Mouse (Mus musculus) cerebellum, postnatal 10 days (tissue): ENCODE data around the gene Papolb.

Experiments used
- DNase-seq, 2 experiments: peaks; one replicate each; pipeline ENCODE4 v3.0.0; 2021; ENCODE audit warnings: mixed read lengths in 2 of 2

The Papolb gene

DNA sequence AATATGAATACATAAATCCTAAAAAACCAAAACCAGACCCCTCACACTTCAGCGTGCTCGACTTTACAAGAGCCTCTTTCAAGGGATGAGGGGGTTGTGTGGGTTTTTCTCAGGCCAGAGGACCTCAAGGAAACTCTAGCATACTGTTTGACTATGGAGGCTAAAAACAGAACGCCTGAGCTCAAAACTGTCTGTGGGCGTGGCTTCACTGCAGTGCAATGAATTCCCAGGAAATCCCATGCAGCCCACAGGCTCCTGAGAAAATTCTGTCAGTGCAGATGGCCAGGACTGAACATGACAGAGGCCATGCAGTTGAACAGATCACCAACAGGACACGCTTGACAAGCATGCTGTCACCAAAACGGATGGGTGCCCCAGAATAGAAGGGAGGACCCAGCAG lies 10.9 kb downstream of the Papolb start:
- DNase-seq: no peak

DNA sequence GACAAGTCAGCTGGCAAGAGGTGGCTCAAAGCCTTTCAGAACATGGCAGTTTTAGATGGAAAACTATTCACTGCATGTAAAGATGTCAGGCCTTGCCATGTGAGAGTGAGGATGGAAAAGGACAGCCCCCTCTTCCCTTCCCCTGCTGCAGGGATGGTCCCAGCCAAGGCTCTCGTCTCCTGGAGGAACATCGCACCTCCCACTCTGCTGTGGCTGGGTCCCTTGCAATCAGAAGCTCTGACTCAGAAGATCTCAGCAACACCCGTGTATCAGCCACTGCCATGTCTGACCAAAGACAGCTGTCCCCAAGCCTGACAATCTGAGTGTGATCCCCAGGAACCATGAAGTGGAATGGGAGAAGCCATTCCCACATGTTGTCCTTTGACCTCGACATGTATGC lies 17.8 kb downstream of the Papolb start:
- no peak for DNase-seq

DNA sequence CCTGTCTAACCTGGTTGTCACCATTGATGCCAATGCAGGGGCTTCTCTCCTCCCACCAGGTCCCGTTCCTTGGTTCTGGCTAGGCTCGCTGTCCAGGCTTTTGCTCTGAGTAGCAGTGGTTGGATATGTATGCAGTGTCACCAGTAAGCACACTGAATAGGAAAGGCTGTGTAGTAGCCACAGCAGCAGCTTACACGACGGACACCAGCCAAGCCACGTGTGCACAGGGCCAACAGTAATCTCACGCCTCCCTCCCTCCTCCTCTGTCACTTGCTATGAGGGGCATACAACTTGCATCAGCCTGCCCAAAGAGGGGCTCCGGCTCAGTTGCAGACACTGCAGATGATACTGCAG lies 19.8 kb downstream of the Papolb start:
- DNase-seq: peak; percentile 64 to 70

DNA sequence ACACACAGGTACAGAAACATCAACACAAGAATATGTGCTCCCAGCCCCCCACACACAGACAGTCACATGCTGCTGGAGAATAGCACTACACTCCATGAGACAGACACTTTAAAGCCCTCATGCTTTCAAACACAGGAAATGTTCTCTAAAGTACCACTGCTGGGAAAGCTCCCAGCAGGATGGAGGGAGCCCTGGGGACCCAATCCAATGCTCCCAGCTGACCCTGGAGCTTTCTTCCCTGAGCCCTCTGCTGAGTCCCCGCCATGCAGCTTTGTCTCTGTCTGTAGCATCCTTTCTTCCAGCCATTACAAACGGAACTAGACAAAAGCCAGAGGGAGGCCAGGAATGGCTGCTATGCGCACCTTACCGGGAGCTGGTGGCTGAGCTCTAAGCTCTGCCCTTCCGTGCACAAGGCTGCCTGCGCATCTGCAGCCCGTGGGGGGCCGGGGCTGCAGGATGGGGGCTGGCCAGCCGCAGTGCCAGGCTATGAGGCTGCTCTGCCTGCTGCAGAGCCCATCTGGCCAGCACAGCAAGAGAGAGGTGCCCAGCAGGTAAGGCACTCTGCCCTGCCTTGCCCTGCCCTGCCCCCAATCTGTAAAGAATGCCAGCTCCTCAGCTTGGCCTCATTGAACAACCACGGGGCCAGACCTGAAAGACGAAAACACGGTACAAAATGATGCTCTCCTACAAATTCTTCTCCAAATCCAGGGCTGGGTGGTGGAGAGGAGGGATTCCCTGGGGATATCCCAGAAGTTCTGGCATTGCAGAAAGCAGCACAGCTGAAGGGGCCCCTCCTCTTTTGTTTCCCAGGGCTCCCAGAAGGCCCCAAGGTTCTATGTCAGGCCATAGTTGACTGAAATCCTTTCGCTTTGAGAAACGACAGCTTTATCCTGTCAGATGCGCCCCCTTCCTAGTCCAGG lies 20.5 kb downstream of the Papolb start:
- DNase-seq: peak; percentile 91 to 92

DNA sequence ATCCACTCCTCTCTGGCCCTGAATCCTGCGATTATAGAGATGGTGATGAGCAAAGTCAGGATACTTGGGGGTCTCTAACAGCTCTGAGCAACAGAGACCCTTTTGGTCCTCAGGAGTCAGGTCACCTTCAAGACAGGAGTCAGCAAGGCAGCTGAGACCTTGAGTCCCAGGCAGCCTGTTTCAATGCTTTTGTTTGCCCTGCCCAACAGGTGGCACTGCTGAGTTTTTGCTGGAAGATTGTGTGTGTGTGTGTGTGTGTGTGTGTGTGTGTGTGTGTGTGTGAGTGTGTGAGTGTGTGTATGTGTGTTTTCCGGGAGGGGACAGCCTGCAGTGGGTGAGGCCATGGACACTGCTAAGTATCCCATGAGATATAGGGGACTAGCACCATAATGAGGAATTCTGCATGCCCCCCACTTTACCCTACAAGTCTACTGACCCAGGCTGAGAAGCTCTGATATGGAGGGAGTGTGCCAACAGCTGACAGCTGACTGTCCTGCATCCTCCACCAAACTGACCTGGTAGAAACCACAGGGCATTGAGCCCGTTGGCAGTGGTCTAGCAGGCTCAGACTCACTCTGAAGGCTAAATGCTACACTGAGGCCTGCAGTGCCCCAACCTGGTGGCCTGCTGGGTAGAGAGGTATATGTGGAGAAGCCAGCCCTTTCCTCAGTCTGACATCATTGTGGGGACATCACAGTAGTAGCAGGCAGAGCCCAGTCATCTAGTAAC lies 24.0 kb downstream of the Papolb start:
- DNase-seq: peak; percentile 58 to 60

DNA sequence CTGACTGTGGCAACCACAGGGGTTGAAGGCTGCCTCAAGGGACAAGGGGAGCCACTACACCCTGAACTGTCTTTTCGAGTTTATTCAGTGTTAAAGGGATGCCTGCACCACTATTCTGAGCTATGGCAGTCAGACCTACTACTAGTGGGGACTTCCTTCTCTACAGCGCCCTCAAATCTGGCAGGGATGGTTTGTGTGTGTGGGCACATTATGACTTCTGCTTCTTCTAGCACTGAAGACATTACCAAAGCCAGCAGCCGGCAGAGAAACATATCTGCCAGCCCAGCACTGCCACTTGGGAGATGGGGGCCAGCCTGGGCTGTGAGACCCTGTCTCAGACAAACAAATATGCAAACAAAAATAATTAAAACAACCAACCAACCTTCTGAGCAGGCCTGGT lies 25.7 kb downstream of the Papolb start:
- DNase-seq: no peak

DNA sequence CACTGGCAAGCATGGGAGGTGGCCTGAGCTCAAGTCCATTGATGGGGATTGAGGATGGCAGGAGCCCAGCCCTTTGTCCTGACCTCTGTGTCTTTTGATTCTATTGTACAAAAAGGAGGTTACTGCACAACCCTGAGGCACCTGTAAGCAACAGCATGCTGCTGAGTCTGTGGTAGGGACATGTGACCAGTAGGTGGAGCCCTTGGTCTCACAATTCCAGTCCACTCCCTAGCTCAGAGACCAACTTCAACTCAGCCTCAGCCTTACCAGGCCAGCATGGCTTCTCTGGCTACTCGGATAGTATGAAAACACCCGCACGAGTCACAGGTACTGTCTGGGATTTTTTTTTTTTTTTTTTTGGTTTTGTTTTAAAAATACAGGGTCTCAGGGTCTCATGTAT lies 27.5 kb downstream of the Papolb start:
- DNase-seq: peak; percentile 94

DNA sequence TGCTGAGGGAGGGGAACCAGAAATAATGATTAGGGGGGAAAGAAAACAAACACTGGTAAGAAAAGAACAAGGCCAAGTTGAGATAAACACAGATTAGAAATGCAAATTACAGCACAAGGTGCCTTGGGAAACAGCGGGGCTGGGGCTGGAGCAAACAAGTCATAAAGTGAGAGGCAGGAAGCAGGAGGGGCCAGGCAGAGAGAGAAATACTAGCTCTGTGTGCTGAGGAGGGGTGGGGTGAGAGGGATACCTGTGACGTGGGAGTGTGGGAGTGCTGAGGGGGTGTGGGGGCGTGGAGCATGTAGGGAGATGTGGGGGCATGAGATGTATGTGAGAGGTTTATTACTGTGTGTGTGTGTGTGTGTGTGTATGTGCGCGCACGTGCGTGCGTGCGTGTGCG lies 29.0 kb downstream of the Papolb start:
- no peak for DNase-seq

DNA sequence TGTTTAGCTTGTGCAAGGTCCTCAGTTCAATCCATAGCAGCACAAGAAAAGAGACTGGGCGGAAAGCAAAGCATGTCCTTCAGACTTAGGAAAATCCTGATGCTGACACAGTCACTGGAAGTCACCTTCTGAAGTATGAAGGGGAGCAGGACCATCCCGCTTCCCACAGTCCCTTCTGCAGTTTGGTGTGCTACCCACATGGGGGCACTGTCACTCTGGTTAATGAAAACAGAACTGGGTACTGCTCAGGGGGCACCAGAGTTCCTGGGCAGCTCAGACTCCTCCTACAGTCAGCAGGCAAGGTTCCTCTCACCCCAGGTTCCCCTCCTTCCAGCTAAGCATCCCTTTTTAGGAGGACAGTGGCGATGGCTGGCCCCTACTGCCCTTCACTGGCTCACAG lies 30.9 kb downstream of the Papolb start:
- peak; percentile 80 to 83 for DNase-seq

DNA sequence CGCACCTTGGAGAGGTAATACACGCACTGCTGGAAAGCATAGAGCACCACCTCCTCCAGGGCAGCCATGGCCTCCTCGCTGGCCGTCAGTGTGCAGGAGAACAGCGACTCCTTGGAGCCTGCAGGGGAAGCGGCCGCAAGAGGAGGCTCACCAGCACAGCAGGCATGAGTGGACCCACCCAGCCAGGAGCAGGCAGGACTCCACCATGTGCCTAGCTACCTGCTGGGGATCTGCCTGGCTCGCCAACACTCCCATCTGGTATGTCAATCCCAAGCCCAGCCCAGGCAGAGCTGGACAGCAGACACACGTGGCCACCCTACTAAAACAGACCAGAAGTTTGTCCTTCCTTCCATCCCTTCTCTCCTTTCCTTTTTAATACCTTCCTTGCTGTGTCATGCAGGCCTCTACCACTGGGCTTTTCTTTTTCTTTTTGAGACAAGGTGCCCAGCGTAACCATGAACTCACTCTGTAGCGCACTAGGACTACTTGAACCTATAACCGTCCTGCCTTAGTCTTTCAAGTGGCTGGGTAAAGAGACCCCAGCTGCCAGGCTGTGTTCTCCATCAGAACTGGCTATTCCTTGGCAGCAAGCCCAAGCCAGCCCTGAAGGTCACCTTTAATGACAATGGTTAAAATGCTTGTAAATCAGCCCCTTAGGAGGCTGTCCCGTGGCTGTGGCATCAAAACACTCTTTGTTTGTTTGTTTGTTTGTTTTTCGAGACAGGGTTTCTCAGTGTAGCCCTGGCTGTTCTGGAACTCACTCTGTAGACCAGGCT lies 34.4 kb downstream of the Papolb start:
- DNase-seq: peak; percentile 75 to 84

DNA sequence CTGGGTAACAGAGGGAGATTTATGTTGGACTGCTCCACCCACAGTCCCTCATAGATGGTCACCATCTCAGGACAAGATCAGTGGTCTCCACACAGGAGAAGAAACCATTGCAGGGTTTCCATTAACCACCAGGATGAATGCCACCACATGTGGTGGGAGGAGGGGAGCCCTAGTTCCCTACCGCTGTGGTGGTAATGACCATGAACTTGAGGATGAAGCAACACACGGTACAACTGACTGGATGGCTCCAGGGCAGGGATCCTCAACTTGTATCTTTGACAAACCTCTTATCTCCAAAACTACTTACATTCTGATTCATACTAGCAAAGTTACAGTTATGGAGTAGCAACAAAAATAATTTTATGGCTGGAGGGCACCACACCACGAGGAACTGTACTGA lies 36.6 kb downstream of the Papolb start:
- no peak for DNase-seq

DNA sequence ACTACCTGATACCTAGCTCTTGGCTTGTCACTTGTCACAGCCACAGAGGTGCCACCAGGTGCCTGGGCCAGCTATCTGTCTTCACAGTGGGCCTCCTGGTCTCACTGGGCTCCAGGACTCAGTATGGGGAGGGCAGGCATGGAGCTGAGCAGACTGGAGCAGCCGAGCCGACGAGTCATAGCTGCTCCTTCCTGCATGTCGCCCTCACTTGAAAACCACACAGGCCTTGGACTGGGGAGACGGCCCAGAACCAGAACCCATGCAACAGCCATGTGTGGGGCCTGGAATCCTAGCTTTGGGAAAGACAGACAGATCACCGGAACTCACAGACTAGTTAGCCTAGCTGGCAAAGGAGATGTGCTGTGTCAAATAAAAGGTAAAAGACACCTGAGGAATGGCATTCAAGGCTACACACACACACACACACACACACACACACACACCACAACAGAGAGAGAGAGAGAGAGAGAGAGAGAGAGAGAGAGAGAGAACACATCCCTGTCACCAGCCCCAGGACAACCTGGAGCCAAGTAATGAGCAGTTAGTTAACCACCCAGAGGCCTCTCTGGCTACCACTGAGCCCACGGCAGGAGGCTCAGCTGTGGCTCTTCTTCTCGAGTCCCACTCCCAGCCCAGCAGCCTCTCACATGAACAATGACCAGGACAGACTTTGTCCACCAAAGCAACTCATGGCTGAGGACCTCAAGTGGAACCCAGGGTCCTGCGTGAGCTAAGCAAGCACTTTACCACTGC lies 39.7 kb downstream of the Papolb start:
- no peak for DNase-seq

DNA sequence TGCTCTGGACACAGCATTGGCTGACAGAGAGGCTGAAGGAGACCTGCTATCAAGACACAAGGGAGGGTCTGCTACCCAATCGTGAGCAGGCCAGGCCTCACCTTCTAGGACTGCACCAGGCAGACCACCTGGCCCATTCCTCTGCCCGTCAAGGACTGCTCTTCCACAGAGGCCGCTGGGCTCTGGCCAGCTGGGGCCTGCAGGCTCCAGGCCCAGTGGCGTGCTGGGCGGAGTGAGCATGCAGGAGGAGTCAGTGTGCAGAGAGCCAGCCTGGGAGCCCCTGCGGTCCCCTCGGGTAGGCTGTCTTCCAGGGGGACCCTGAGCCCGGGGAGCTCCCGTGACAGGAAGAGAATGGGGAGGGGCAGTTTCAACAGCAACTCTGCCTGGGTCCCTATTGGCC lies 43.2 kb downstream of the Papolb start:
- peak in 1 of 2 experiments; percentile 59 for DNase-seq

DNA sequence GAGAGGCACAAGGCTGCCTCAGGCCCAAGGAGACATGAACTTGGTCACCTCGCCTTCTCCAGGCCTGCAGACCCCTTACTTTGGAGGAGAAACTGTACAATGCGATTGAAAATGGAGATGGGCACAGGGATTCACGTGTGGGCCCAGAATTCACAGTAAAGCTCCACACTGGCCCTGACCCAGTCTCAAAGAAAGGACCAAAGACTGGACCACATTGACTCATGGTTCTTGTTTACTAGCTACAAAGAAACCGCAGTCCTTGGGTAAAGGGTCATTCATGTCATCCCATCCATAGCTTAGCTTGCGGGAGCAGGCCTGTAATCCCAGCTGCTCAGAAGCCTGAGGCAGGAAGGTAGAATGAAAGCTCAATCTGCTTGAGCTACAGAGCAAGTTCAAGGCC lies 46.3 kb downstream of the Papolb start:
- no peak for DNase-seq

DNA sequence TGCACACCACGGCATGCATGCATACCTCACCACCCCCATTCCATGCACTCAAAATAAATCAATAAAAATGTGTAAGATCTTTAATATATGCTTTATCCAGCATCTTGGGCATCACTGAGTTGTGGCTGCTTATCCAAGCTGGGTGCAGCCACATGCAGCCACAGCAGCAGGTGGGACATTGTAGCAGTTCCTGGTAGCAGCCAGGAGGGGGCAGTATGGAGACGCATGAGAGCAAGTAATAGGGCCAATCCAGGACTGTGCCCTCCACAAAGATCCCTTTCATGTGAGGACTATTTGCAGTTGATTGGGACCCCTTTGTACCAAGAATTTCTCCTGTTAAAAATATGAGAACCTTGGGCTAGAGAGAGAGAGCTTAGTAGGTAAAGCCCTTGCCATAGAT lies 47.4 kb downstream of the Papolb start:
- DNase-seq: no peak

DNA sequence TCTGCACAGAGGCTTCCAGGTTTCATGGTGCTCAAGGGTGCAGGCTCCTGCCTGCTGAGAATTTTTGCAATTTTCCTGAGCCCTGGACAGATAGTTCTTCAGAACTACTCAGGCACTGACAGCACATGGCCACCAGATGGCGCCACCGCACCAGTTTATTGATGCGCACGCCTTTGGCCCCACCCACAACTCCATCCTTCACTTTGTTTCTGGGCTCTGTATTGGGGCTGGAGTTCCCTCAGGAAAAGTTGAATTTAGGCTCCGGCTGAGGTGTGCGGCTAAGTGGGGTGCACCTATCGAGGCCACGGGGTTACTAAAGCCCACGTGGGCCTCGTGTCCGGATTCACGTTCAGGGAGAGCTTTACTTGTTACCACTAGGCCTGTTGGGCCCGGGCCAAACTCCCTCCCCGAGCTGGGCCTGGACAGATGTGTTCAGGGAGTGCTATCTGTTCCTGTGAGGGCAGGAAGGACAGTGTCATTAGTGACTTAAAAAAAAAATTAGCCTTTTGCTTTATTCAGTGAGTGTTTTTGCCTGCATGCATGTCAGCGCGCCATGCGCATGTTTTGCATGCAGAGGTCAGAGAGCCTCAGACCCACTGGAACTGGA lies 50.9 kb downstream of the Papolb start:
- peak; percentile 93 to 95 for DNase-seq

DNA sequence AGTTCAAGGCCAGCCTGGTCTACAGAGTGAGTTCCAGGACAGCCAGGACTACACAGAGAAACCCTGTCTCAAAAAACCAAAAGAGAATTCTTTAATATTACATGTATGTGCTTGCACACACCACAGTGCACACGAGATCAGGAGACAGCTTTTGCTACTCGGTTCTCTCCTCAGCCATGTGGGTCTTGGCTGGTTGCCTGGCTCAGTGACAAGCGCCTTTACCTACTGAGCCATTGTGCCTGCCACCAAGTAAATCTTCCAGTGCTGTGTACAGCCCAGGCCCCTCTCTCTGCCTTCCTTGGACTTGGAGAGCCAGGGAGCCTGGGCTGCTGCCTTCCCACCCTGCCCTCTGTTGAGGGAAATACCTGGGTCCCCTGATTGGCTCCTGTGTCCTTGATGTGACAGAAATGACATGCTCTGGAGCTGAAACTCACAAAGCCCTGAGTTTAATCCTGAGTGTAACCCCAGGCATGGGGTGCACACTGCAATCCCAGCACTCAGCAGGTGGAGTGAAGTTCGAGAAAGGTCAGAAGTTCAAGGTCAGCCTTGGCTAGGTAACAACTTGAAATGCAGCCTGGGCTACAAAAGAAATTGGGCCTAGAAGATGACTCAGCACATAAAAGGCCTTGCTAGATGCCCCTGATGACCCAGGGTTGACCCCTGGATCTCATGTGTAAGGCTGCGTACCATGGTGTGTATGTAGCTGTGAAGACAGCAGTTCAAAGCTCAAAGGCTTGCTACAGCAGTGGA lies 51.8 kb downstream of the Papolb start:
- peak; percentile 58 to 70 for DNase-seq

DNA sequence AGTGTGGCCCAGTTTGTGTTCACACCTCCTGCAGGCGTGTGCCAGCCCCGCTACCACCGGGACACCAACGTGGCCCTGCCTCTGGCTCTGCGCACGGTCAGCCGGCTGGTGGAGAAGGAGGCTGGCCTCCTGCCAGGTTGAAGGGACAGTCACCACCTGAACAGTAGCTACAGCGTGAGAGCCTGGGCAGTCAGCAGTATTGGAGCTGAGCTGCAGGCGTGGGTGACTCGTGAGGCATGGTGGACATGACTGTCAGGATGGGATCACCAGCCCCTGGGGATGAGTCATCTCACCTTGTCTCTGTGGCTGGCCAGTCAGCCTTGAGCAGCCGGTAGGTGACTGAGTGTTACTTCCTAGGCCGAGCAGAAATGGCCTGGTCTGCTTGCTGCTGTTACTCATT lies 52.5 kb downstream of the Papolb start:
- DNase-seq: peak; percentile 76 to 77
